Mouse (Mus musculus): ENCODE measurements around the gene Sema5b.

Sema5b gene

DNA sequence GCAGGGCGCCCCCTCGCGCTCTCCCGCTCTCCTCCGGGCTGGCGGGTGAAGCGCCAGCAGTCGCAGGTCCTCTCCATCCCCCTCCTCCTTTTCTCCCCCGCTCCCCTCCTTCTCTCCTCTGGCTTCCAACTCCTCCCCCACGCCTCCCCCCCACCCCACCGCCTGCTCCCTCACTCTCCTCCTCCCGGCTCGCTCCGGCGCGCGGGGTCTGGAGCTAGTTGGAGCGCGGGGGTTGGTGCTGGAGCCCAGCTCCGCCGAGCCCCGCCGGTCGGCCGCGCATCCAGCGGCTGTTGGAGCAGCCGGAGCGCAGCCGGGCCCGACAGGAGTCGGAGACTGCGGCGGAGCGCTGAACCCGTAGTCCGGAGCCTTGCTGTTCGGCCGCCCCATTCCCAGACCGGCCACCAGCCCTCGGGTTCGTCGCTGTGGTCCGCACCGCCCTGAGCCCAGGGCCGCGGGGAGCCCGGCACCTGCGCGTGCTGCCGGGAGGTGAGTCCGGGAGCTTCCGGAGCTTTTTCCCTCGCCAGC, at the start of gene Sema5b:
TSS of gene Sema5b (plus strand) at position 29 of the 525 bp plus-strand sequence.
- in situ Hi-C loops (cut with MboI; ENCODE audit: unreplicated experiment in 2 of 2), result no loop called here

DNA sequence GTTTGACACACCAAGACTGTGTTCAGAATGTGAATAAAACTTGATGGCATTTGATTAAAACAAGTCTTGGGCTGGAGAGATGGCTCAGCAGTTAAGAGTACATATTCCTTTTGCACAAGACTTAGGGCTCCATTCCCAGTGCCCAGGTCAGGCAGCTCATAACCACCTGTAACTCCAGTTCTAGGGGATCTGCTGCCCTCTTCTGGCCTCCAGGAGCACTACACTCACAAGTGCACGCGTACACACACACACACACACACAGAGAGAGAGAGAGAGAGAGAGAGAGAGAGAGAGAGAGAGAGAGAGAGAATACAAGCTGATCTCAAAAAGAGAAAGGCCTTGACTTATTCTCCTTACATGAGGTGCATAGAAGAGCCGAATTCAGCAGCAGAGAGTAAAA, 40.6 kb upstream of the Sema5b start:
- in situ Hi-C loops (cut with MboI; ENCODE audit: unreplicated experiment in 2 of 2), result no loop called here

DNA sequence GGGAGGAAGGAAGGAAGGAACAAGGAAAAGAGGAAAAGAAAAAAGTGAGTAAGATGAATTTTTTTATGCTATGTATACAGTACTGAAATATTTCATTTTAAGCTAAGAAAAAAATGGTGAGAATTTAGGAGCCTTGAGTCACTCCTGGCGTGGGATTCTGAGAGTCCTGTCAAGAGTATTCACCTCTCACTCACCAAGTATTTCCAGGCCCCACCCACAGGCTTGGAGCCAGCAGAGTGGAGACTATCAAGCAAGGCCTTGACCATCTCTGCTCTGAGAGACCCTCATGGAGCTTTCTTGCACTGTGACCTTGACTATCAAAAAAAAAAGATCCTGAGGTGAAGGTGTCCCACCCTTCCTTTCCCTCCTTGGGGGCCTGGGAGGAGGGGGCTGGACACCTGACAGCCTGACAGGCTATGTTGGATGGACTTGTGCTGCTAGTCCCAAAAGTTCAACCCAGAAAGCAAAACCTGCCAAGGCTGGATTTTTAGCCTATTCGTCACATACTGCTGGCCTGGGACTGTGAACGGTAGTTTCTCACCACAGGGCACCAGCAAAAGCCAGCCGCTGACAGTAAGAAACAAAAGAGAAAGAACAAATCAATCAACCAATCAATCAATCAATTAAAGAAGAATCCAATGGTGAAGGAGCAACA, 39.7 kb upstream of the Sema5b start:
- in situ Hi-C loops (cut with MboI; ENCODE audit: unreplicated experiment in 2 of 2), result no loop called here

DNA sequence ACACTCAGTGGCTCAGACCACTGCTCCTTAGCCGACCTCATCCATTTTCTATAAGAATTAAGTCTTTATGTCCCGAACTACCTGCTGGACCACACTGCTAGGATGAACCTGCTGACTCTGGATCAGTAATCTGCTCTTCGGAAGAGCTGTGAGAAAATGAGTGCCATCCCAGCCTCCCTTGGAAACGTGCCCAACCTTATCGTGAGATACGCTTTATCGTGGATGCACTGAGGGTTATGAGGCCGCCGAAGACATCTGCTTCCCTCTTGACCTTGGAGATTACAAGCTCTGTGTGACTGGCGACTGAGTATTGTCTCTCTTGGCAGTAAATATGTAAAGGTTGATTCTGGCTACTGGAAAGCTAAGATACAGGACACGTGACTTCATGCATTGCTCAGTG, 38.5 kb upstream of the Sema5b start:
- in situ Hi-C loops (cut with MboI; ENCODE audit: unreplicated experiment in 2 of 2), result no loop called here

DNA sequence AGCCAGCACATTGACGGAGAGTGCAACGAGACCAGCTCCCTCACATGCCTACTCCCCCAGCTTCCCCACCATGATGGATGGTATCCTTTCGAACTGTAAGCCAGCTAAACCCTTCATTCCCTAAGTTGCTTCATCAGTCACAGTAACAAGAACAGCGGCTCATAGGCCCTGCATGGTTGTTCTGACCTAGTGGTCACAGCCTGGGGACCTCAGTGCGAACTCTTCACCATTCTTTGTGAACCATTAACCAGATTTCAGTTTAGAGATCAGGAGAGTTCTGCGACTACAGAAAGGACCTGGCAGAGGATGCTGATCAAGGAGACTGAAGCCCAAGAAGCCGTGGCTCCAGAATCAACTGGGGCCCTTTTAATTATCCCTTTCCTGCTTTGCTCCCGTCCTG, 36.7 kb upstream of the Sema5b start:
- in situ Hi-C loops (cut with MboI; ENCODE audit: unreplicated experiment in 2 of 2), result no loop called here

DNA sequence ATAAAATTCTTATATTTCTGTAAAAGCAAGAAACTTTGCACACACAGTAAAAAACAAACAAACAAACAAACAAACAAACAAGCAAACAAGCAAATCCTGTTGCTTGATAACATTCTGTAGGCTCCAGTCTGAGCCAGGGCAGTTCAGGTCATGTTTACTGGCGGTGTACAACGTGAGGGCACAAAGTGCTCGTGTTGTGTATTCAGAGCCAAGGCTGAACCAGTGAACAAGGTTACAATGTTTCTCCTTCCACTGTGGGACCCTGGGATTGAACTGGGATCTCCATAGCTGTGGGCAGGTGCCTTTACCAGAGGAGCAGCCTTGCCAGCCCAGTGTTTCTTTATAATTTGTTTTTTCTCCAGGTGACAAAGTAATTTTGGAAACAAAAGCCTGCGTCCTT, 35.2 kb upstream of the Sema5b start:
- in situ Hi-C loops (cut with MboI; ENCODE audit: unreplicated experiment in 2 of 2), result no loop called here

DNA sequence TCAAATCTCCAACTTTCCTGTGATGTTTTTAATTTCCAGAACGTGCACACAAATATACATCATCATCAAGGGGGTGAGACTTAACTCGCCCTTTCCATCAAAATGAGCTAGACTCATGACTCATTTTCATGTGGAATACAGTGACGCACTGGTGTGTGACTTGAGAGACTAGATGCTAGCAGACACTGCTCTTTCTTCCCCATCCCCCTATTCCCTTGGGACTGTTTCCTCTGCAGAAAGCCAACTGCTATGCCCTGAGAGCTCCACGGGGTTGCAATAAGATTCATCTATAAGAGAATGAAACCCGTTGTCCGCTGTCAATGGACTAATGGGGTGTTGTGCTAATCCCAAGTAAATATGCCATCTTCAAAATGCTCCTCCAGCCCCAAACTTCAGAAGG, 32.4 kb upstream of the Sema5b start:
- in situ Hi-C loops (cut with MboI; ENCODE audit: unreplicated experiment in 2 of 2), result no loop called here

DNA sequence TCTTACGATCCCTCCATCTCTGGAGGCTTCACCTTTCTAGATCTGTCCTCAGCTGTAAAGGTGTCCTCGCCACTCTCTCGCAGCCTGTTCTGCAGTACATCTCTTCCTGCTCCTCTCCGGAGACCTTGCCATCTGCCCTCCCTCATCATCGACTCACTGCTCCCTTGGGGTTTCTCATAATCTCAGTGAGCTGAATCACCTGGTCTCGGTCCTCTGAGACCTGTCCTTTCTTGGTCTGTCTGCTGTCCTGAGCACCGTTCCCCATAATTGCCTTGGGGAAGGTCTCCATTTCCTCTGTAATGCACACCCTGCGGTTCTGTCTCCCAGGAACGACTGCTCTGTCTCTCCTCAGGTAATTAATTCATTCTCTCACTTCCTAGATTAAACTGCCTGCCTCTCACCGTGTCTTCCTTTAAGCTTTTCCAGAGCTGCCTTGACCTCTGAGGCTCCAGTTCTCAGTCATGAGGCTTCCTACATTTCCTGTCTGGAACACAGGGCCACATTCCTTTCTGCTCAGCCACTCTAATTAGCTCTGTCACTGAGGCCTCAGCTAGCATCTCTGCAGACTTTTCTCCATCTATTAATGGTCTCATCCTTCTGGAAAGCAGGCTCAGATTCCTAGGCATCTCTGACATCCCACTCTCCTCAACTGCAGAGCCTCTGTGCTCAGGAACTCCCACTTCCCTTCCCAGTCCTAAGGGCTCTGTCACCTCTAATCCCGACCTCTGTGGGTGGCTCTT, 31.4 kb upstream of the Sema5b start:
- in situ Hi-C loops (cut with MboI; ENCODE audit: unreplicated experiment in 2 of 2), result no loop called here

DNA sequence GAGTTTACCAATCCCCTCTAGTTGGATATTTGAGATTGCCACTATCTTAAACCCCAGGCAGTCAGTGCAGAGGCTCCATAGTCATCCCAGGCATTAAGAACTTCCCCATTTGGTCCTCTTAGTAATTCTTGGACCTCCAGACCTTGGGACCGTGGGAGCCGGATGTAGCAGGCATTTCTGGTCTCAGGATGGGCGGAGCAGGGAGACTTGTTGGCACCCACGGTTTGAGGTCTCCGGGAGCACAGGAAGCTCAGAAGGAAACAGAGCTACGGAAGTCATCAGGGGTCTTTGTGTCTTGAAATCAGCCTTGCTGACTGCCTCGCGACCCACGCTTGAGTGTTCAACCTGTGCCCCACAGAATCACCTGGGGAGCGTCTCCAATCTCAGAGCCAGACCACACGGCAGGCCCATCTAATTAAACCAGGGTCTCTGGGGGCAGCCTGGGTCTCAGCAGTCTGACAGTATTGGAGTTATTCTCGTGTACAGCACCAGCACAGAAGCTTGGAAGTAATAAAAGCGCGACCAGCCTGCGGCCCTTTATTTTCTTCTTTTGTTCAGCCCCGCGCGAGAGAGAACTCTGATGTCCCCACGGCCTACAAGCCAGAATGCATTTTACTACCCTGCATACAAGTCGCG, 24.9 kb upstream of the Sema5b start:
- in situ Hi-C loops (cut with MboI; ENCODE audit: unreplicated experiment in 2 of 2), result no loop called here

DNA sequence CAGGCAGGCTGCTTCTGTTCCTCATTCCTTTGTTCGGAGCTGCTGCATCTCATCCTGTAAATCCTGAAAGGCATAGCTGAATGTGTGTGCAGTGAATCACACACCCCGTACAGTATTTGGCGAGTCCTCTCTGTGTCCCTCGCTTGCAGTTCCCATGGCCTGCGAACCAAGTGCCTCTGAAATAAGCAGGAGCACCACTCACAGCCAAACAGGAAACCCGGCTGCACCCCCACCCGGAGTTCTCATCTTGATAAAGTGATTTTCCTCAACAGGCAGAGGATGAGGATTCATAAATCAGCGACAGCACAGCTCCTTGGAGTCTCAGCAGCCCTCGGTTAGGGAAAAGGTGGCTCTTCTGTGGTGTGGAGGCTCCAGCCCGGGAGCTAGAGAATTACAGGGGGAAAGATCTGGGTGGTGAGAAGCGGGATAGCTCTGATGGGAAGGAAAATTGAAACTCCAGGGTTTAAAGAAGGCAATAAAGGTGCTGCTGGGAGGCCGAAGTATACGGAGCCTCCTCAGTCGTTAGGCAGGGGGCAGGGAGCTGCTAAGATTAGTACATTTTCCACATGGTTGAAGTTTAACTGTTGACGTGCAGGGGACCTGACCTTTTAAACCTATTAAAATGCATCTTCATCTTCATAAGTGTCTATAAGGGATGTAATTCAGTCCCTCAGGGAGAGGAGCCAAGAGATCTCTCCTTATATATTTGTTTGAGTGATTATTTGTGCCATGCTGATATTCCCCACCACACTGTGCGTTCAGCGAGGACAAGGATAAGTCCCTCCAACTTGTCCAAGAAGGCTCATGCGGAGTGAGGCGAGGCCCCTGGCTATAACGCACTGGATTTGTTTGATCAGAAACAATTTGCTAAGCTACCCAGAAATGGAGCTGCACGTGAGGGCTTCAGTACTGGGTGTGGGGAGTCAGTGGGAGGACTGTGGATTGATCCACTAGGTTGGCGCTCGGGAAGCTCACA, 22.7 kb upstream of the Sema5b start:
- in situ Hi-C loops (cut with MboI; ENCODE audit: unreplicated experiment in 2 of 2), result no loop called here

DNA sequence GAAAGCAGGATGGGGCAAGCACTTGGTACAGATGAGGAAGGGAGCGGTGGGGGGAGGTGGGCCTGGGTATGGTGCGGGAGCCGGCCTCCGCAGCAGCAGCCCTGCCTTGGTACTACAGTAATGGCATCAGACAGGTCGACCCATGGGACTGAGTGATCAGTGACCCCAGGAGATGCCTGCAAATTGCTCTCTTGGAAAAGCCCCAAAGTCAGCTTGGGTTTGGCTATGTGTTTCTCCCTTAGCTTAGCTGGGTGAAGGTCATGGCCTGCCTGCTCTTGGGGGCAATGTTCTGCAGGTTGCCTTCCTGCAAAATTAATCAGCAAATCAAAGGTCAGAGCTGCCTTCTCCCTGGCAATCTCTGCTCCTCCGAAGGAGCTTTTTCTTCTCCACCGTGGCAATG, 21.7 kb upstream of the Sema5b start:
- in situ Hi-C loops (cut with MboI; ENCODE audit: unreplicated experiment in 2 of 2), result no loop called here

DNA sequence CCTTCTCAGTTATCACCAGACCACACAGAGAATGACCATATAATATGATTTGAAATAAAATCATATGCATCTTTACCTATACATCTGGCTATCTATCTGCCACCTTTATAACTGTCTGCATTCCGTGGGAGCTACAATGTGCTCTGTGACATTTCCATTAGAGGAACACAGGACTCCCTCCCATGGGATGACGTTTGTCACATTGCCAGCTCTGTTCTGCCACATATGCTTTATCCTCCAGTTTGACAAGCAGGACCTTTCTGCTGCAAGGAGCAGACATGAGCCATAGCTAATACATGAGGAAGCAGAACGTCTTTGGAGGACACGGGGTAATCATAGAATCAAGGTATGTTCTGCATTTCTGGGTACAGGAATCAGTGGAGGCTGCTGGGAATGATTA, 16.7 kb upstream of the Sema5b start:
- in situ Hi-C loops (cut with MboI; ENCODE audit: unreplicated experiment in 2 of 2), result no loop called here

DNA sequence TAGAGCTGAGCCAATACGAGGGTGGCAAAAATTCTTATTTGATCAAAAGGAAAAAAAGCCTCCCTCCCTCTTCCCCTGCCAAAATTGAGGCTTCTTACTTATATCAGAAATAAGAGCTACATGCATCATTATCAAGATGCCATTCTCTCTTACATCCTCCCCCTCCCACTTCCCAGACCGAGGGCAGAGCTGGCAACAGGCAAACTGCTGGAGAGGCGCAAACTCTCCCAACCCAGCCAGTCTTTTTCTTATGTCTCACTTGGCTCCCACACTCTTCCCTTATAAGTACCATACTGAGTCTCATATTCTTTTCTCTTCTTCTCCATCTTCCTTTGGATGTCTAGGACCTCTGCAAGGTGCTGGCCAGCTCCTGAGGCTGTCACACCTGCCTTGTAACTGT, 6.3 kb upstream of the Sema5b start:
- in situ Hi-C loops (cut with MboI; ENCODE audit: unreplicated experiment in 2 of 2), result no loop called here

DNA sequence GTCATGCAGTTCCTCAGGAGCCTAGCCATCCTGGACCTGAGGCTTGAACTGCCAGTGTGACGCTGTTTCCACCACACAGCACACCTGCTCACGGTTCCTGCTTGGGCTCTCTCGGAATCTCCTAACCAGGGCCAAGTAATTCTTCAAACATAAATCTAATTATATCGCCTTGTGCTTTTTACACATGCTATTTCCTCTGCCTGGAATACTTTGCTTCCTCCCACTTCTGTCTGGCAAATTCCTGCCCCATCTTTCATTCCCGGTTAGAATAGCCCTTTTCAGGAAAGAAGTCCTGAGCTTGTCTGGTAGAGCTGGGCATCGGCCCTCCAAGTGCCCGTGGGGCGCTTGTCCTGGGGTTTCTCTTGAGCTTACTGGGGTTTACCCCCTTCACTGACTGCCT, 3.3 kb upstream of the Sema5b start:
- in situ Hi-C loops (cut with MboI; ENCODE audit: unreplicated experiment in 2 of 2), result no loop called here

DNA sequence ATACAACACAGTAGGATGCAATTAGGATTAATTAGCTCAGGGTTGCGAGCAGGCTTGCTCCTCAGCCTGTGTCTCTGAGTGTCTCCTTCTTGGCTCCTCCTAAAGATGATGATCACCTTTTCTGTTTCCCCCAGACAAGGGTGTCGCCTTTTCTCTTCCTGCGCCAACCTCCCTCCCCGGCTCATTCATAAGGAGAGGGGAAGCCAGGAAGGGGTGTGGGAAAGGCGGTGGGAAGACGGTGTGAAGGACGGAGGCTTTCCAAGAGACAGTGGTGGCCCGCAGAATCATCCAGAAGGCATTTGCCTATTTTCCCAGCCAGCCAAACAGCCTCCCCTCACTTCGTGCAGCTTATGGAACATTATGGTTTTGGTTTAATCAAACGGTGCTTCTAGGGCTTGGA, 1.9 kb upstream of the Sema5b start:
- in situ Hi-C loops (cut with MboI; ENCODE audit: unreplicated experiment in 2 of 2), result no loop called here

DNA sequence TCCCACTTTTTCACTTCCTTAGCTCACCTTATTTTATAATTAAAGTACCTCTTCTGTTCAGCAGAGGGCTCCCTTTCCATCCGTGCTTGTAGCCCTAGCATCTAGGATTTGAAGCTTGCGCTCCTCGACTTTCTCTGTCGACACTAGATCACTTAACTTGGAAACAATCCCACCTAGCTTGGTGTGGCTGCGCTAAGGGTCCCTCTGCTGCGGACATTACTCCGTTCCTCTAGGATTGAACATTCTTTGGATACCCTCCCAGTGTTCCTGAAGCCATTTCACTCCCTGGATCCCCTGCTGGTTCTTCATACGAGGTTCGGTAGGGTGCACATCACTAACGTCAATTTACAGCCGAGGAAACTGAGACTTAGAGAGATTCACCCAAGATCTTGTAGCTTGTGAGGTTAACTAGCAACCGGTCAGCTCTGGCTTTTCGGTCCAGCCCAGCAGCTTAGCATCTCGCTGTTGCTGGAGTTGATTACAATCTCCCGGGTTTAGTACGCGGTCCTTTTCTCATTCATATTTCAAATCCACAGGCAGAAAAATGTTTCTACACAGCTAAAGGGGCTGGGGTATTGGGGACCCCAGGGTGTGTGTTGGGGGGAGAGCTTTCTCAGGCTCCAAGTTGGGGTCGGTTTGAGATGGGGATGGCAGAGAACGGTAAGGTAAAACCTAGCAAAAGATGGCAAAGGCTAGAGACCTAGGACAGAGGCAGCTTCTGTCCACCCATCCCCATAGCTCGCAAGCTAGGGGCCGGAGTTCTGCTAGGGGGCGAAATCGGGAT, 420 bp upstream of the Sema5b start:
- in situ Hi-C loops (cut with MboI; ENCODE audit: unreplicated experiment in 2 of 2), result no loop called here

DNA sequence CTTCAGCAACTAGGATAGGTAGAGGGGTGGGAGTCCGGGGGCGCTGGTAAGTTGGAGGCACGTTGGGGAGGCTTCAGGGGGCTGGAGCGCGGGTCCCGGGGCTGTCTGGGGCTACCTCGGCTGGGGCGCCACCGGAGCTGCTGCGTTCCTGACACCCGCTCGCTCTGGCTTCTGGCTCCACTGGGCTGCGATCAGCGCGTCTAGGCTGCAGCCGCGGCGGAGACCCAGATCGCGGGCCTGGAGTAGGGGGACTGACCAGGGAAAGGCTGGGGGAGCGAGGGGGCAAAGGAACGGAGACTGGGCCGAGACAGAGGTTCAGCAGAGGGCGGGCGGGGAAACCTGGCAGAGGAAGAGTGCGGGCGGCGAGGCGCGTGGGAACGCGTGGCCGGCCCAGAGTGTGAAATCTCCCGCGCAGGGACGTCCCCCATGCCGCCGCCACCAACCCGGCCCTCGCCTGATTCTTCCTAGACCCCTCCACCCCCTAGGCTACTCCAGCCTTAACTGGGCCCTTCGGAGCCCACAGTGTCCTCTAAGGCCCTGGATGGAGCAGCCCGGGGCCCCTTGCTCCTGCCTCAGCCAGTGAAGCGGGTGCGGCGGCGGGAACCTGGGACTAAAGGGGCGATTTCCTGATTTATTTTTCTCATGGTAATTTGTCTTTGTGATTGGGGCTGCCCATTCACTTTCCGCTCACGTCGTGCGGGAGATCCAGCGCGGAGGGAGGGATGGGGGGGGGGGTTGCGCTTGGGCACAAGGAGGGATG, 896 bp downstream of the Sema5b start:
- in situ Hi-C loops (cut with MboI; ENCODE audit: unreplicated experiment in 2 of 2), result no loop called here

DNA sequence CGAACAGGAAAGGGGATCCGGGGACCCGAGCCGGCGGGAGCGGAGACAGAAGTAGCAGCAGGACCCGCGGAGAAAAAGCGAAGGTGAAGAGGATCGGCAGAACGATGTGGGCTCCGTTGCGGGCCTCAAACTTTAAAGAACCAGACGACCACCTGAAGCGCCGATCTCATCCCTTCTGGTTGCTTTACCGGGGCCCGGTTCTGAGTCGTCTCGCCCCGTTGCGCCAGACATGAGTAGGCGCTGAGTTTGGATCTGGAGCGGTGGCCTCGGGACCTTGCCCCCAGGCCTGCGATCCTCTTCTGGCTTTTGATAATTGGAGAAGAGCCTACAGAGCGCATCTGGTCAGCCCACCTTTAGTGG, 1.5 kb downstream of the Sema5b start:
- in situ Hi-C loops (cut with MboI; ENCODE audit: unreplicated experiment in 2 of 2), result no loop called here

DNA sequence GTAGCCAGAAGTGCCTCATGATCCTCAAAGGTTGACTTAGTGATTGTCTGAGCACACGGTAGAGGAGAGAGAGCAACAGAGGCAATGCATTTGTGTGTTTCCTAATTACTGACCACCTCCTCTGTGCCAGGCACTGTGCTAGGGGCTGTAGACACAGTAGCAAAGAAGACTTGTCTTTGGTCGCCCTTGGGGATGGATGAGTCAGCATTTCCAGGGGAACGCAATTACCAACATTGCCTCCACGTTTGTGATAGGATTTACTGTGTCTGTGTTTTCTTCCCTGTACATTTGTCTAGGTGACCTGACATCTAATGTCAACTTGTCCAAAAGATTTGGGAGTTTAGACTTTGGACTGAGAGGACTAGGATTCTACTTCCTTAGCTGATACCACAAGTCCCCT, 4.8 kb downstream of the Sema5b start:
- in situ Hi-C loops (cut with MboI; ENCODE audit: unreplicated experiment in 2 of 2), result no loop called here
